Mouse (Mus musculus): Measurements from ENCODE around the gene Gm11549.

The Gm11549 gene

GRCm38 (mm10) chr3:36484292-36484691 lies 37.3 kb downstream of the Gm11549 start:
- no peak for DNase-seq (ENCODE audit: extremely low spot score, low read depth, low spot score)

- DNase-seq (ENCODE audit: extremely low spot score, low read depth, low spot score): no peak
Observed at GRCm38 (mm10) chr3:36482940-36483339, 38.7 kb downstream of the Gm11549 start.

- no peak for DNase-seq (ENCODE audit: extremely low spot score, low read depth, low spot score)
Observed at GRCm38 (mm10) chr3:36481776-36482193, 39.8 kb downstream of the Gm11549 start.

DNA sequence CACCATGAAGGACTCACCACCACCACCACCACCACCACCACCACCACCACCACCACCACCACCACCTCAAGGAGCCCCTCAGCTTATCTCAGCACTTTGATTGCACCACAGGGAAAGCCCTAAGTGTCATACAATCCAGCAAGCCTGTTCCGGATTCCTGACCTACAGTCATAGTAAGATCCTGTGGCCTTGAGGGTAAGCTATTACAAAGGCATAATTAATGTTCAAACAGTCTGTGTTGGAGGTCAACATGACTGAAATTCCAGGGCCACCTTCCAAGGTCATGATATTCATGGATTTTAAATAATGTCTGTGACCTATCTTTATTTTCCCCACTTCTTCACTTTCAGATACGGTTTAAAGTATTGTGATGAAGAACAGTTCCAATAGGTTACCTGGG lies 41.1 kb downstream of the Gm11549 start:
- DNase-seq (ENCODE audit: extremely low spot score, low read depth, low spot score): no peak

DNA sequence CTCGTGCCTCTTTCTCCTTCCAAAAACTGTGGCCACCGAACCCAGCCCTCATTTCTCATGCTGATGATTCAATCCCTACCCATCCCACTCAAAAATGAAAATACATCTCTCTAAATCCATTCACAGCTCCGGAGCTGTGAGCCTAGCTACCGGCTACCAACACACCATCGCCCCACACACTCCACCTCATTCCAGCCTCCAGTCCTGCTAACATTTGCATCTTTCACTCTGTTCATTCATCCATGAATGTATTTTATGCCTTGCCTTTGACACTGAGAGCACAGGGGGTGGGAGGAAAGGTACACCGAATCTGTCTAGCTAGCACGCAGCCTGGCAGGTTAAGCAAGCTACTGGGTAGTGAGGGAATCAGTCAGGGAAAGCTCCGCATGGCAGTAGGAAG lies 42.8 kb downstream of the Gm11549 start:
- DNase-seq (ENCODE audit: extremely low spot score, low read depth, low spot score): no peak

DNA sequence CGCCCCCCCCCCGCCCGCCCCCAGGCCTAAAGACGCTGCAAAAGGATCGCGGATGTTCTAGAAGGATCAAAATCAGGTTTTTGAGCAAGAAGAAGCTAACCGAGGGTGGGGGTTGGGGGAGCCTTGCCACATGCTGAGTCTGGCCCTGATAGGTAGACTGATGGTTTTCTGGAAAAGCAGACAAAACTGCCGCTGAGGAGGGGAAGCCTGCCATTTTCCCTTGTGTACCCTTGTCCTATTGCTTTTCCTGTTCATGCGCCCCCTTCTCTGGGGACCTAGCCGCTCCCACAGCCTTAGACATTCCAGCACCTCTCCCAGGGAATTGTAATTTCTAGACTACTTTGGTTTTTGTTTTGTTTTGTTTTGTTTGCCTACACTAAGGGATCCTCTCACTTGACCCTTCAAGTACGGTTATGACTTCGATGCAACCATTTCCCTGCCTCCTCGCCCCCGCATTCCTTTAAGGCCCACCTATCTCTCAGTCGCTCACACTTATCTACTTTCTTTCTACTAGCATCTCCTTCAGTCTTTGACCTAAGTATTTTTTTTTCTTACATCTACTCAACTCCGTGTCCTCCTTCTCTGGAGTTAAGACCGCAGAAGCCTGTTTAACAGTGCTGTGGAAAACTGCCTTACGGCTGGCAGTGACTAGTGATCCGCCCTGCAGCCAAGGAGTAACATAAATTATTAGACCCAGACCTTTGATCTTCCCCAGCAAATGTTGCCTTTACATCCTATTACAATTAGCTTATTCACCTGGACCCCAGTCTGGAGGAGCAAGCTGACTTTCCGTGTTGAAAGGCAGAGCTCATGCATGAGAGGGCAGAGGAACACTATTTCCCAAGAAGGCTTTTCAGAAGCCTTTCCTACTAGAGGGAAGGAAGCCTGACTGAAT lies 45.1 kb downstream of the Gm11549 start:
- no peak for DNase-seq (ENCODE audit: extremely low spot score, low read depth, low spot score)

DNA sequence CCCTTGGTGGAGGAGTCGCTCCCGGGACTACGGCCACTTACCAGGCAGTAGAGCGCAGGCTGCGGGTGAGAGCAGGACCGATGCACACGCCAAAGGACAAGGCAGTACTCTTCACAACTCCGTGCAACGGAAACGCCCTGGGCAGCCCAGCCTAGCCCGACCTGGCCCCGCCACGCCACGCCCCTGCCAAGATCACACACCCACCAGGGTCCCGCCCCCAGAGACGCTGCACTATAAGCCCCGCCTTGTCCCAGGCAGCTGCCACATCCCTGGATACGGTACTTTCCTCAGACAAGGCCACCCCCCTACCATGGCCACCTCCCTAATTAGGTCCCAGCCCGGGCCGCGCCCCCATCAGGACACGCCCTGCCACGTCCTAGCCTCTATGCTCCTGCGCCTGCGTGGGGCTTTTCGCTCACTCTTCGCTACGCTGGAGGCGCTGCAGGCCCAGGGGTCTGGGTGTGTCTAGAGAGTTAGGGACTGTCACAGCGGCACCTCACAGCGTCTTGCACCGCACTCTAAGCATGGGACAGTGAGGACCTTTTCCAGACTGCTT lies 46.0 kb downstream of the Gm11549 start, which contains the start of the genes Anxa5 and 1810062G17Rik:
Anxa5 (minus strand) TSS at position 363 of the 556 bp plus-strand sequence.
1810062G17Rik (plus strand) TSS at position 406 of the 556 bp plus-strand sequence.
- peak; percentile 63 for DNase-seq (ENCODE audit: extremely low spot score, low read depth, low spot score)

GRCm38 (mm10) chr3:36474938-36475483 lies 46.6 kb downstream of the Gm11549 start:
- DNase-seq (ENCODE audit: extremely low spot score, low read depth, low spot score): no peak

- no peak for DNase-seq (ENCODE audit: extremely low spot score, low read depth, low spot score)
Observed at GRCm38 (mm10) chr3:36474421-36474820, 47.2 kb downstream of the Gm11549 start.

DNA sequence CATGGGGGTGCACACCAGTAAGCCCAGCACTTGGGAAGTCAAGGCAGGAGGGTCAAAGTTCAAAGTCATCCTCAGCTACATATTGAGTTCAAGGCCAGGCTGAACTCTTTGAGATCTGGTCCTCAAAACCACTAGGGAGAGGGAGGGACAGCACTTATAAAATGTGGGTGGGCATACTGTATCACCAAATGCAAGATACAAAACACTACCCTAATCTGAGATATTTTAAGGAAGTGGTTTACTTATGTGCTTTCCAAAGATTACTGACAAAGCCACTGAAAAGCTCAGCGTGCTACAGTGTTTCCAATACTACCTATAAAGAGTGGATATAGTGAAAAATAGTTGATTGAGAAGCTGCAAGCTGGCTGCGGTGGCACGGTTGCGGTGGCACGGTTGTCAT lies 48.4 kb downstream of the Gm11549 start:
- no peak for DNase-seq (ENCODE audit: extremely low spot score, low read depth, low spot score)

GRCm38 (mm10) chr3:36471856-36472255 lies 49.8 kb downstream of the Gm11549 start:
- no peak for DNase-seq (ENCODE audit: extremely low spot score, low read depth, low spot score)

- no peak for DNase-seq (ENCODE audit: extremely low spot score, low read depth, low spot score)
Observed at GRCm38 (mm10) chr3:36468871-36469270, 52.7 kb downstream of the Gm11549 start.

- no peak for DNase-seq (ENCODE audit: extremely low spot score, low read depth, low spot score)
Observed at GRCm38 (mm10) chr3:36467632-36468031, 54.0 kb downstream of the Gm11549 start.

GRCm38 (mm10) chr3:36465538-36465937 lies 56.1 kb downstream of the Gm11549 start:
- DNase-seq (ENCODE audit: extremely low spot score, low read depth, low spot score): no peak

Measured in hindlimb bud, embryonic 11.5 days (tissue).